Mouse (Mus musculus) stomach, embryonic 16.5 days (tissue): ENCODE data around the gene Ensa. TPM values are rescaled to one million over a fixed set of nuclear protein-coding genes. Genes with fewer than 3 reads are reported as not detected.
"Not testable (repeated sequence)": the region's sequence is repeated elsewhere in the genome, so short reads cannot be mapped to it uniquely, and the experiment has no call there.

Source experiments
- ATAC-seq: fragments of 200-750 bp; cut with Nextera tagmentation; 2 replicates; pipeline ENCODE4 v1.8.0; 2017; ENCODE audit warnings: moderate number of reproducible peaks, moderate TSS enrichment; ENCODE audit not compliant: insufficient read depth, low FRiP score
- H3K27ac ChIP-seq: fragments of 300-500 bp; sonication (generic); 2 replicates; pipeline ENCODE4 v1.5.1; 2014; ENCODE audit warnings: low read length
- H3K27me3 ChIP-seq: fragments of 300-500 bp; sonication (generic); 2 replicates; pipeline ENCODE4 v1.6.1; 2014; ENCODE audit warnings: low read length, control low read depth, mixed read lengths; ENCODE audit not compliant: control insufficient read depth, insufficient read depth
- H3K36me3 ChIP-seq: fragments of 300-500 bp; sonication (generic); 2 replicates; pipeline ENCODE4 v1.6.1; 2014; ENCODE audit warnings: low read length; ENCODE audit not compliant: control insufficient read depth, insufficient read depth
- H3K4me1 ChIP-seq: fragments of 300-500 bp; sonication (generic); 2 replicates; pipeline ENCODE4 v1.6.1; 2014; ENCODE audit warnings: low read length, control low read depth, mixed read lengths; ENCODE audit not compliant: control insufficient read depth, insufficient read depth
- H3K4me2 ChIP-seq: fragments of 300-500 bp; sonication (generic); 2 replicates; pipeline ENCODE4 v1.6.1; 2014; ENCODE audit warnings: low read depth, low read length, mixed read lengths
- H3K4me3 ChIP-seq: fragments of 300-500 bp; sonication (generic); replicated peaks from 2 replicates; pipeline ENCODE4 v1.5.1; 2014; ENCODE audit warnings: mild to moderate bottlenecking, low read length
- H3K9ac ChIP-seq: fragments of 300-500 bp; sonication (generic); 2 replicates; pipeline ENCODE4 v1.6.1; 2014; ENCODE audit warnings: low read length
- H3K9me3 ChIP-seq: fragments of 300-500 bp; sonication (generic); replicated peaks from 2 replicates; pipeline ENCODE4 v1.6.1; 2016; ENCODE audit warnings: low read length, control low read depth; ENCODE audit not compliant: control insufficient read depth
- WGBS: fragments of 180-500 bp; shearing (Covaris S2); extraction: QIAGEN DNeasy Blood & Tissue Kit; methylation state at CpG from one replicate; pipeline ENCODE4 v1.1.7; 2014; 5-methylcytosine and 5-hydroxymethylcytosine counted together
- polyA plus RNA-seq: library from polyadenylated mRNA; unstranded; fragments of >200 nt; fragmentation: Nextera tagmentation; extraction: Ambion mirVana; gene quantifications from 2 replicates; pipeline ENCODE4 v1.2.1, GENCODE M21; 2015

The Ensa gene
- polyA plus RNA-seq, 1 experiment from 2014 or later = 70.3 TPM

DNA sequence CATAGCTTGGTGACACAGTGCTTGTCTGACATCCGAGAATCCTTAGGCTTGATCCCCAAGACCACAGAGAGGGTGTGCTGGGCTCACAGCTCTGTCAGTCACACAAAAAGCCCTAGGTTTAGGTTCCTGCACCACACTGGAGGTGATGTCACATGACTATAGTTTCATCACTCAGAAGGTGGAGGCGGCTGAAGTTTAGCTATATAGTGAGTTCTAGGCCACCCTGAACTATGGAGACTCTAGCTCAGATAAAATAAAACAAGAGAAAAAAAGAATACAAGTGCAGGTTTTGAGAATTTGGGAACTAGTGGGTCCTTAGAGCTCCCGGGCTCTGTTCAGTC, 26.2 kb downstream of the Ensa start:
- Histone ChIP-seq H3K9ac (no peak overlapping the region), H3K27ac (peak overlapping the region; percentile 76), H3K4me1 (peaks cover 26% of the 10 kb centered on the region), H3K36me3 (no peaks in the 10 kb centered on the region), H3K4me3 (no peak overlapping the region), H3K9me3 (no peaks in the 10 kb centered on the region), H3K27me3 (no peaks in the 10 kb centered on the region), H3K4me2 (no peak overlapping the region)
- WGBS = 73% methylated on average over 3 of the region's 3 CpGs
- no peak for ATAC-seq

DNA sequence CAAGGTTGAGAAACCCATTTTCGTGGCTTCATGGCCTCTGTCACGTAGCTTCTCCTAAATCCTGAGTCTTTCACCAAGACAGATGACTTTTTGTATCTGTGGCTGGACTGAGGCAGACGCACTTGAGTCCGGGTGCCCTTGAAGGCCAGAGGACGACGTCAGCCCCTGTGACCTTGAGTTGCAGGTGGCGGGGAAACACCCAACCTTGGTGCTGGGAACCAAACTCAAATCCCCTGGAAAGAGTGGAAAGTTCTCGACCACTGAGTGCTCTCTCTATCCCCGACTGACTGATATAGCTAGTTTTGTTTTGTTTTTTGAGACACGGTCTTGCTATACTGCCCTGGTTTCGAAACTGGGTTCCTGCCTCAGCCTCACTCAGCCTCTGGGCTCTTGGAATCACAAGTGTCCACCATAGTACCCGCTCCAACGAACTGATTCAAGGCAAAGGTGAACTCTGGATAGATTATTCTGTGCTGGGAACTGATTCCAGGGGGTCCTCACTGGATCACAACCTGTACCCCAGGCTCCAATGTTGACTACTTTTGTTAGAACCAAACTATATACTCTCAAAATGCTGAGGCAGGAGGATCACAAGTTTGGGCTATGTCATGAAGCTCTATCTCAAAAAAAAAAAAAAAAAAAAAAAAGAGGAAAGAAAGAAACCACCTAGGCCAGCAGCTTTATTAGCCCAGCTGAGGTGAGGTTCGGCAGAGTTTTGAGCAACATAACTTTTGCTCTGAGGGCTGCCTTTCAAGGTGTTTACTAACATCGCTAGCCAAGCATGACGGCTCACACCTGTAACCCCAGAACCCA, 26.8 kb downstream of the Ensa start:
- Histone ChIP-seq H3K27me3 (no peaks in the 10 kb centered on the region), H3K4me1 (peaks cover 26% of the 10 kb centered on the region), H3K27ac (peak overlapping the region; percentile 76), H3K9me3 (no peaks in the 10 kb centered on the region), H3K4me2 (no peak overlapping the region), H3K9ac (no peak overlapping the region), H3K4me3 (no peak overlapping the region), H3K36me3 (no peaks in the 10 kb centered on the region)
- 81% methylated on average over 16 of the region's 16 CpGs for WGBS
- no peak for ATAC-seq

DNA sequence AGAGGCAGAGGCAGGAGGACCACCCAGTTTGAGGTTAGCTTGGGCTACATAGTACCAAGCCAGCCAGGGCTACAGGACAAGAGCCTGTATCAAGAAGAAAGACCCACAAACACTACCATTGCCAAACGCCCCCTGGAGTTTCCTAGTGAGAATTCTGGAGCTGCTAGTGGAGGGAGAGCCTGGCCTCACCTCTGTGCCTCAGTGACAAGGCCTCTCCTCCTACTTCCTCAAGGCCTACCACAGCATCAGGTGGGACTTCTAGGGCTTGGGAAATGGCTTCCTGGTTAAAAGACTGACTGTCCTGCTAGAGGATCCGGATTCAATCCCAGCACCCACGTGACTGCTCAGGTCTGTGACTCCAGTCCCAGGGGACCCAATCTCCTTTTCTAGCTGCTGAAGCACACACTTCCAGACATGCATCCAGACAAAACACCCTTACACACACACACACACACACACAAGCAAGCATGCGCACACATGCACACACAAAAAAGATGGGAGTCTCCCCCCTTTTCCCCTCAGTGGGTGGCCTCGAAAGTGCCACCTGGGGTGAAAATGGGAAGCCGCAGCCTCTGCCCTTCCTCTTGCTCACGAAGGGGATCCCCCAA, 27.5 kb downstream of the Ensa start:
- no peak overlapping the region for H3K4me2 ChIP-seq
- H3K4me1 ChIP-seq = peaks cover 26% of the 10 kb centered on the region
- H3K9me3 ChIP-seq = no peaks in the 10 kb centered on the region
- no peak overlapping the region for H3K4me3 ChIP-seq
- ATAC-seq = no peak
- H3K27ac ChIP-seq = no peak overlapping the region; the same call in 1 of the 2 replicates
- H3K27me3 ChIP-seq = no peaks in the 10 kb centered on the region
- 73% methylated on average over 7 of the region's 7 CpGs for WGBS
- H3K9ac ChIP-seq = no peak overlapping the region
- H3K36me3 ChIP-seq = no peaks in the 10 kb centered on the region

DNA sequence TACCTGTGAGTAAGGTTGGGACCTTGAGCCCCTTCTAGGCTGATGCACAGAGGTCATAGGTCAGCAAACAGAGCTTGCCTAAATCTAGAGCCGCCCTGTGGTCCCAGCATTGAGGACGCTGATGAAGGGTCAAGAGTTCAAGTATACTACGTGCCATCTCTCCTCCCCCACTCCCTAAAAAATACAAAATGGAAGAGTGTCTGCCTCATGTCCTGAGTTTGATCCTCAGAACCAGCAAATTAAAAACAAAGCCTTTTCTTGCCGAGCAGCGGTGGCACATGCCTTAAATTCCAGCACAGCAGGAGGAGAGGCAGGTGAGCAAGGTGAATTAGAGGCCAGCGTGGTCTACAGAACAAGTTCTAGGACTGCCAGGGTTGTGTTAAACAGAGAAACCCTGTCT, 28.1 kb downstream of the Ensa start:
- ATAC-seq = no peak
- Histone ChIP-seq H3K9ac (no peak overlapping the region), H3K36me3 (no peaks in the 10 kb centered on the region), H3K4me3 (no peak overlapping the region), H3K27me3 (no peaks in the 10 kb centered on the region), H3K9me3 (no peaks in the 10 kb centered on the region), H3K27ac (no peak overlapping the region), H3K4me1 (peaks cover 26% of the 10 kb centered on the region), H3K4me2 (no peak overlapping the region)
- WGBS = 34% methylated on average over 6 of the region's 6 CpGs

DNA sequence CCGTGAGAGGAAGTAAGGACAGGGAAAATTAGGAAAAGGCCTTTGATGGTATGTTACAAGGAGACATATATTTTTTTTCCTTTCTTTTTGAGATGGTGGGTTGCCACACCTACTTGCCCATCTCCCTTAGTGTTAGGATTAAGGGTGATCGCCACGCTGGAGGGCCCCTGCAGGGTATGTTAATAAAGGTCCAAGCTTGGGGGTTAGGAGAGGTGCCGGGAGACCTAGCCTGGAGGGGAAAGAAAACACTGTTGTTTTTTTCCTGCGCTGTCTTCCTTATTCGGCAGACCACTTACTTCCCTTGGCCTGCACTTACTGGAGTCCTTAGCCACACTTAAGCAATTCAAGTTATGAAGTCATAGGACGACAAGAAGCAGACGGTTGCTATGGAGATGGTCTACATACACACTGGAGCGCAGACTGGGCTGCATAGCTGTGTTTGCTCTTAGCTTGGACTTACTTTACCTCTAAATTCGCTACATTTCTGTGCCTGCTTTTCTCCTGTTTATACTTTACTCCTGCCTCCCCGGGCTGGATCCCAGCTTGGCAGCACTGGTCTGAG, 28.8 kb downstream of the Ensa start:
- Histone ChIP-seq H3K4me1 (peaks cover 26% of the 10 kb centered on the region), H3K36me3 (no peaks in the 10 kb centered on the region), H3K4me3 (no peak overlapping the region), H3K4me2 (no peak overlapping the region), H3K27me3 (no peaks in the 10 kb centered on the region), H3K9ac (0 out of 2 replicates have a peak overlapping the region, but pooled peaks have one; percentile 27), H3K9me3 (no peaks in the 10 kb centered on the region), H3K27ac (peak overlapping the region; percentile 57; the same call in 1 of the 2 replicates)
- WGBS = 15% methylated on average over 11 of the region's 11 CpGs
- ATAC-seq = peak; percentile 63; the same call in 1 of the 2 replicates

DNA sequence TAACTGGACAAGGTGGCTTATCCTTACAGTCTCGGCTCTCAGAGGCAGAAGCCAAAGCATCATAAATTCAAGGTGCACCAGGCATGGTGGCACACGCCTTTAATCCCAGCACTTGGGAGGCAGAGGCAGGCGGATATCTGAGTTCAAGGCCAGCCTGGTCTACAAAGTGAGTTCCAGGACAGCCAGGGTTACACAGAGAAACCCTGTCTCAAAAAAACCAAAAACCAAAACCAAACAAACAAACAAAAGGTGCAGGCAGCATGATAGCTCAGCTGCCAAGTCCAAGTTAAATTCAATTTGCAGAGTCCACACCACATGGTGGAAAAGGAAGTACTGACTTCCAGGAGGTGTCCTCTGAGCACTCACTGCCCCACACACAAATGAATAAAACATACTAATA, 29.6 kb downstream of the Ensa start:
- peaks cover 26% of the 10 kb centered on the region for H3K4me1 ChIP-seq
- H3K4me3 ChIP-seq, H3K4me2 ChIP-seq, H3K9me3 ChIP-seq, H3K36me3 ChIP-seq, H3K9ac ChIP-seq, H3K27me3 ChIP-seq, H3K27ac ChIP-seq, ATAC-seq: not testable (repeated sequence)
- WGBS = 93% methylated on average over 3 of the region's 3 CpGs

DNA sequence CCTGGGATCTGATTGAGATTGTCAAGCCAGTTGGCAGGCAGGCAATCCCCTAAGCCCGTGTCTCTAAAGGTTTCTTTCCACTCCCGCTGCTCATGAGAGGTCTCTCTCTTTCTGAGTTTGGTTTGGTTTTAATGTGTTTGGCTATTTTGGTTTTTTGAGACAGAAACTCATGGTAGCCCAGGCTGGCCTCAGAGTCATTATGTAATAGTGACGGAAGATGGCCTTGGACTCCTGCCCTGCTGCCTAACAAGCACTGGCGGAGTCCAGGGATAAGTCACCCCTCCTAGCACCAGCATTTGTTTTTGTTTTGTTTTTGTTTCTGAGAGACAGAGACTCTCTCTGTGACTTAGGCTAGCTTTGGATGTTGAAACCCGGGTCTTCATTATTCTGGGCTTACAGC, 30.6 kb downstream of the Ensa start:
- Histone ChIP-seq H3K27ac (no peak overlapping the region), H3K9me3 (no peaks in the 10 kb centered on the region), H3K4me2 (no peak overlapping the region), H3K27me3 (no peaks in the 10 kb centered on the region), H3K36me3 (no peaks in the 10 kb centered on the region), H3K9ac (no peak overlapping the region), H3K4me1 (peaks cover 21% of the 10 kb centered on the region), H3K4me3 (no peak overlapping the region)
- no peak for ATAC-seq
- WGBS = 88% methylated on average over 5 of the region's 5 CpGs

DNA sequence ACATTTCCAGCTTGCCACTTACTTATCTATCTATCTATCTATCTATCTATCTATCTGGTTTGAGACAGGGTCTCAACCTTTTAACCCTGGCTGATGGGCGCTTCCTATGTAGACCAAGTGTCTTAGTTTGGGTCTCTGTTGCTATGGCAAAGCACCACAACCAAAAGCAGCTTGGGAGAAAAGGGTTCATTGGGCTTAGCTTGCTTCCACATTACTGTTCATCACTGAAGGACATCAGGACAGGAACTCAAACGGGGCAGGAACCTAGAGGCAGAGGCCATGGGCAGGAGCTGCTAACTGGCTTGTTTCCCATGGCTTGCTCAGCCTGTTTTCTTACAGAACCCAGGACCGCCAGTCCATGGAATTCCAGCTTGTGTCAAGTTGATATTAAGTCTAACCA, 32.3 kb downstream of the Ensa start:
- ATAC-seq = no peak
- Histone ChIP-seq H3K27me3 (no peaks in the 10 kb centered on the region), H3K4me3 (no peak overlapping the region), H3K4me1 (peaks cover 25% of the 10 kb centered on the region), H3K4me2 (no peak overlapping the region), H3K27ac (no peak overlapping the region), H3K9ac (no peak overlapping the region), H3K36me3 (no peaks in the 10 kb centered on the region), H3K9me3 (no peaks in the 10 kb centered on the region)
- 90% methylated on average over 3 of the region's 3 CpGs for WGBS

DNA sequence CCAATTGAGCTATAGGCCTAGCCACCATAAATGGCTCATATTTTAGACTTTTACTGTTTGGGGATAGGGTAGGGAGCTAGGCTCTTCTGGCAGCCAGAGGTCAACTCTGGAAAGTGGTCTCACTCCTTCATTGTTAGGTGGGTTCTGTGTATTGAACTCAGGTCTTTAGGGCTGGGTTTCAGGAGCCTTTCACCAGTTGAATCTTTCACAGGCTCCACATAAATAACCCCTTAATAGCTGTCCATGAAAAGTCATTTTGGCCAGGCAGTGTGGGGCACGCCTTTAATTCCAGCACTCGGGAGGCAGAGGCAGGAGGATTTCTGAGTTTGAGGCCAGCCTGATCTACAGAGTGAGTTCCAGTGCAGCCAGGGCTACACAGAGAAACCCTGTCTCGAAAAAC, 32.9 kb downstream of the Ensa start:
- ATAC-seq = no peak
- Histone ChIP-seq H3K27ac (no peak overlapping the region), H3K4me3 (peak overlapping the region; percentile 91), H3K9me3 (no peaks in the 10 kb centered on the region), H3K4me2 (peak overlapping the region; percentile 79), H3K27me3 (no peaks in the 10 kb centered on the region), H3K9ac (no peak overlapping the region; the same call in 1 of the 2 replicates), H3K4me1 (peaks cover 28% of the 10 kb centered on the region), H3K36me3 (peaks cover 6% of the 10 kb centered on the region; the same call in 1 of the 2 replicates)
- WGBS = 82% methylated on average over 3 of the region's 3 CpGs
